Mouse (Mus musculus) lung, adult 18-20 months (tissue): ENCODE measurements at regions not wholly inside any gene's neighbourhood (a gene's known extent, or its start where the extent isn't known, plus 50 kb on each side); places are given as distances from the start of the nearest gene placed in this dataset.

Experiments used
- DNase-seq, 2 experiments: peaks; one replicate each; pipeline ENCODE4 v3.0.0; 2022; ENCODE audit warnings: mixed read lengths in 2 of 2

- DNase-seq, result peak; percentile 14 to 24
These were observed 133.3 kb downstream of the Ptger3 start for GRCm38 (mm10) chr3:157699961-157700360.

GRCm38 (mm10) chr3:157698529-157698928, 131.8 kb downstream of the Ptger3 start:
- DNase-seq, result no peak

GRCm38 (mm10) chr3:157695128-157696075, 128.7 kb downstream of the Ptger3 start:
- no peak for DNase-seq
